Mouse (Mus musculus): ENCODE data around the gene Gldc. TPM values are rescaled to one million over a fixed set of nuclear protein-coding genes. Genes with fewer than 3 reads are reported as not detected.

Gene Gldc
- polyA plus RNA-seq, 2 experiments from 2014 or later = 0.15 TPM; not detected in 1

DNA sequence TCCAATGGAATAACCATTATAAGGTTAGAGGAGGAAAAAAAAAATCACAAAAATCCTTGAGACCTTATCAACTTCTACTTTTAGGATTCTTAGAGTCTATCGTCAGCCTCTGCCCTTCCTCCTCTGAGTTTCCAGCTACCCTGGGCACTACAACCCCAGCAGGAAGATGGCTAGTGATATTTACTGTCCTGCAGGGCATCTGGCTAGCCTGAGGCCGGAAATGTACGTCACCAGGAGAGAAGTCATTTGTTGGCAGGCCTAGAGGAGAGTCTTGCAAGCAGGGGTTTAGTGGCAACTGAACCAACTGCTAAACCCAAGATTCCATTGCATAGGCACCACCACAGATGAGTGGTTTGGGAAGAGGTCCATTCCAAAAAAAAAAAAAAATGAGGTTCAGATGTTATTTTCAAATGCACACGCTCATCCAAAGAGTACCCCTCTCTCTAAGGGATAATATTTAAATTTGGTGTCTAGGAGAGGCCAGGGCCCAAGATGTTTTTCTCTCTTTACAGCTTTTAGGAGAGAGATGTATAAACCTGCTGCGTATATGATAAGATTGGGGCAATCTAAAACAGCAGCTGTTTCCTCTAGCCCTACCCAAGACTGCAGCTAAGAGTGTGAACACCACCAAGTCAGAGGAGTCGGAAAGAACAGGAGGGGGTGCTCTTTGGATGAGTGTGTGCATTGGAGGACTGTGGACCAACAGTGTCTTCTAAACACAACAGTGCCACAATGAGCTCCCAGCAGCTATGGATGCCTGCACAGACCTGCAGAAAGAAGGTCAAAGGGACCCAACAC is 70.0 kb downstream of the Gldc start:
- ATAC-seq = no peak

DNA sequence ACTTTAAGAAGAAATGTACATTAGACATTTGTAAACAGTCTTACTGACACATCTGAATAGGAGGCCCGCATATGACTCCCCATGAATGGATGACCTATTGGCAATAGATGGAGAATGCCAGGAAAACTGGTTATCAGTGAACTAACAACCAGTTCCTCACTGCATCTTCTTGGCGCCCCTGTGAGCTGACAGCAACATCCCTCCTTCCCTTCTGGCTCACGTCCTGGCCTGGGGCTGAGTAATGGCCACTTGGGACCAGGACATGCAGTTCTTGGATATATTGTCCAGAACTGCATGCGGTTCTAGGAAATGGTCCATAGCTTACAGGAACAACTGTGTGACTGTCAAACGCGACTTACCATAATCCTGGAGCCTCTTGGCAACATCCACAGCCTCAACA is 72.6 kb downstream of the Gldc start:
- no peak for ATAC-seq

DNA sequence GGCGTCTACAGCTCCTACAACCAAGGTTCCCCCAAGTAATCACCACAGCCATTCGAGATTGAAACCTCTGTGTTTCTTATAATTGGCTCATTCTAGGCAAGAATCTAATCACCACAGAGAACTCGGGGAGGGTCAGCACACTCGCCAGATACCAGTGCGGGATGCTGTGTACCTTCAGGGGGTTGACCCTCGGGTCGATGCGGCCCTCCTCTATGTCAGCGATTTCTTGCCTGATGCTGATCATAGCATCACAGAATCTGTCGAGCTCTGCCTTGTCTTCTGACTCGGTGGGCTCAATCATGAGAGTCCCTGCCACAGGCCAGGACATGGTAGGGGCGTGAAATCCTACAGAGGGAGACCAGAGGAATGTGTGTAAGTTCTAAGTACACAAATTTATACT is 74.7 kb downstream of the Gldc start:
- ATAC-seq = no peak

DNA sequence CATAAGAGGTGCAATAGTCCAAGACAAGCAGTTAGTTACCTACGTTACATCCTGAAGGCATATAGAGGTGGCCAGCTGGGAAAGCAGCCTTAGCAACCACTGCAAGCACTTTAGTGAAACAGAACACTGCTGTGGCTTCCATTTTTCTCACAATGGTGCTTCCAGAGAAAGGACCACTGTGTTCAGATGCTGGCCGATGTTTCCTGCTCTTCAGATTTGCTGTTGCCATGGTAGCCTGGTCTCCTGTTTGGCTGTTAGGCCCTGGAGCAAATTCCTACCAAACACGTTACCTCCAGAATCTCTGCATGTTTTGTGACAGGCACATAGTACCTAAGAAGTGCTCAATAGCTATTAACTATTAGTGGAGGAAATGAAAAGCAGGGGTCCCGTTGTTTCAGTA is 78.2 kb downstream of the Gldc start:
- no peak for ATAC-seq

DNA sequence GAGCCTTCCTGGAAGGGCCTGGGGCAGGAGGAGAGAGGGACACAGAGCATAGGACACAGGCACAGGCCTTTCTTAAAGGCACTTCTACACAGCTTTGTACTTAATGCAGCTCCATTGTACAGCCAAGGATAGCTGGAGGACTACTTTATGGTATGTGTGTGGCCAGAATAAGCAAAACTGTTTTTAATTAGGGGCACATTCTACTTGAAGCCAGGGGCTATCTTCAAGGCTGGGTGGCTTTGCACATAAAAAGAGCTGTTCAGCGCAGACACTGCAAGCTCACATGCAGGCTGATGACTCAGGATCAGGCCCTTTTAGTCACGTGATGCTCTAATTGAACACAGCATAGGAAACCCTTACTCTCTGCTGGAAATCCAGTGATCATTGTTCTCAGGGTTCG is 79.0 kb downstream of the Gldc start:
- no peak for ATAC-seq

DNA sequence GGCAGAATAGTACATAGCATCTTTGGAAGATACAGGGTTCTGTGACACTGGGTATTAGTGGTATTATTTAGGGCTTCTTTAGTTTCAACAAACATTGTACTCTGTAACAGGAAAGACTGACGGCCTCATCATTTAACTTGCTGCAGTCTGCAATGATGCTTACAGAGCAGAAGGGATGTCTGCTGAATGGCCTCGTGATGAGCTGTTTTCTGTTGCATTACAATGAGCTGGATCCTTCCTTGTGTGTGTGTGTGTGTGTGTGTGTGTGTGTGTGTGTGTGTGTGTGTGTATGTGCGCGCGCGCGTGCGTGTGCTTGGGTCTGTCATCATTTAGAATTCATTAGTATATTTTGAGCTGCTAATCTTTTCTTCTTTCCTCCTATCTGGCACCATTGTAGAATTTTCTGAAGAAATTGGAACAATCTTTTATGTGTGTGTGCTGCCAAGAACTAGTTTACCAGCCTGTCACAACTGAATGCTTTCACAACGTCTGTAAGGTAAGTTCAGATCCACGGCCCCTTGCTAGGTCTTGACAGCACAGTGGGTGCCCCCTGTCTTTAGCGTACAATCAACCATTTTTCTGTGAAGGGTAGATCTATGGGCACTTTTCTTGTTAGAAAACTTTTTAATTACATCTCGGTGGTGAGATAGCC is 83.5 kb downstream of the Gldc start:
- ATAC-seq = no peak

DNA sequence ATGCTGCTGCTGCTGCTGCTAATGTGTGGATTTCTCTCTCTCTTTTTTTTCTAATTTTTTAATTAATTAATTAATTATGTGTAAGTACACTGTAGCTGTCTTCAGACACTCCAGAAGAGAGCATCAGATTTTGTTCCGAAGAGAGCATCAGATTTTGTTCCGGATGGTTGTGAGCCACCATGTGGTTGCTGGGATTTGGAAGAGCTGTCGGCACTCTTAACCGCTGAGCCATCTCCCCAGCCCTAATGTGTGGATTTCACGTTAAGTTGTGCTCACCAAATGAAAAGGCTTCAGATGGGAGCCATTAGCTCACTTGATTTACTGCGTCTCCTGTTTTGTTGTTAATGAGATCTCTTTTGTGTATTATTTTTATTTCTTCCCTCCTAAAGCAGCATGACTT is 85.1 kb downstream of the Gldc start:
- ATAC-seq = no peak

DNA sequence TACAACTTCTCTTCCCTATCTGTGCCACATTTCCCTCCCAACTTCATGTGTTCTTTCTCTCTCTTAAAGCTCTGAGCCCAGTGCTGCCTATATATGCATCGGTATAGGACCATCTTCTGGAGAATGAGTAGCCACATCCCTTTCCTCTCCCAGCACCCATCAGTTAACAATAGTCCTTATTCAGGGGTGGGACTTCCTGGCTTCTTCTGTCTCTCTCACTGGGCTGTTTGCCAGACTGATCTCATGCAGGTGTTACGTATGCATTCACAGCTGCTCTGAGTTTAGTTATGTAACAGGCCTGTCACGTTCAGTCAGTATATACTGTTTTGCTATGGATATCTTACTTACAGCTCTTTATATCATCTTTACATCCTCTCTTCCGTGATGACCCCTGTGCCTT is 109.4 kb downstream of the Gldc start:
- peak; percentile 54 for ATAC-seq

DNA sequence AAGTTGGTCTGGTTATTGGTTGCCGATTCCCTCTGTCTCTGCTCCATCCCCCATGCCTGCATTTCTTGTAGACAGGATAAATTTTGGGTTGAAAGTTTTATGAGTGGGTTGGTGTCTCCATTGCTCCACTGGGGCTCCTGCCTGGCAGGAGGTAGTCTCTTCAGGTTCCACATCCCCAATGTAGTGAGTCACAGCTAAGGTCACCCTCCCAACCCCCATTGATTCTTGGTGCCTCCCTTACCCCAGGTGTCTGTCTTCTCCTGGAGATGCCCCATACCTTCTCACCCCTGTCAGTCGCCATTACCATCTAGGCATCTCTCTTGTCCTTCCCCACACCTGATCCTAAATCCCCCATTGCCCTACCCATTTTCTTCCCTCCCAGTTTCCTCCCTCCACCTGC is 121.0 kb downstream of the Gldc start:
- no peak for ATAC-seq

DNA sequence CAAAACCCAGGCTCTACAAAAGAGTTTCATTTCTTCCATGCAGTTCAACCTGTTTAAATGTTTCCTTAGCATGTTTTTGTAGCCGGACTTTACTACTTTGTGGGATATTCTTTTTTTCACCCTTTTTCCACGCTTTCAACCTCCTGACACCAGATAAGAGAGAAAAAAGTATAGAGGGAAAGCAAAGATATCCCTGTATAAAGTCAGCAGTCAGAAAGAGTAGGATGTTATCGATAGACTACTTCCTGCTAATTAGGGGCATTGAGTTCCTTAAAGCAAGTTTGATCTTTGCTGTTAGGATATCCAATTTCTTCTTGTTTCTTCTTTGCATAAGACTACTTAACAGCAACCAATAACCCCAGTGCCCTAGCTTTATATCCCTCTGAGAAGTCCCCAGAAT is 123.8 kb downstream of the Gldc start:
- no peak for ATAC-seq

DNA sequence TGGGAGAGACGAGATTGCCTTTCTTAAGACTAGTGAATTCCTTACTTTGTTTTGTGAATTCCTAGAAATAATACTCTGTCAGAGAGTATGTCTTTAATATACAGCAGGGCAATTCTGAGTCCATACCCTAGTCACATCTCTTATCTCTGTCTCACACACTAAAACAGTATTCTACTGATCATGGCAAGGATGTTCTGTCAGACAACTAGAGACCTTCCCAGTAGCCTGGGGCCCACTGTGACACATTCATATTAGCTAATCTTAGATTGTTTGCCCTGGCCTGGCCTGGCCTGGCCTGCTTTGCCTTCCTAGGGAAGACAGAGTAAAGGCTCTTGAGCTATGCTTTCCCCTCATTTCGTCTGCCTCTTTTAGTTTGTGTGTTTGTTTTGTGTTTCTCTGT is 124.6 kb downstream of the Gldc start:
- ATAC-seq = no peak

Other genes starting within 250 kb of the Gldc start
- gene Trpd52l3, start 171.6 kb downstream of the Gldc start, polyA plus RNA-seq (2017; shearing (Covaris generic)) = not detected
- gene Uhrf2, start 144.9 kb downstream of the Gldc start, polyA plus RNA-seq (2017; shearing (Covaris generic)) = 10 to 100 TPM; 33.8 to 49.0 TPM
- gene Mbl2, start 57.5 kb upstream of the Gldc start, polyA plus RNA-seq (2017; shearing (Covaris generic)) = not detected